Mouse (Mus musculus) heart, adult 2 months (tissue): ENCODE data around the gene Nyap1.

Experiments
- CTCF ChIP-seq: fragments of 200-600 bp; IDR thresholded peaks from 2 replicates; pipeline ENCODE4 v1.8.1; 2022; ENCODE audit warnings: antibody characterized with exemption, mild to moderate bottlenecking, moderate library complexity
- POLR2A ChIP-seq: fragments of 200-500 bp; IDR thresholded peaks from 2 replicates; pipeline ENCODE4 v1.6.1; 2011; ENCODE audit warnings: mild to moderate bottlenecking, low read depth, low read length, control low read depth; ENCODE audit not compliant: insufficient read depth

DNA sequence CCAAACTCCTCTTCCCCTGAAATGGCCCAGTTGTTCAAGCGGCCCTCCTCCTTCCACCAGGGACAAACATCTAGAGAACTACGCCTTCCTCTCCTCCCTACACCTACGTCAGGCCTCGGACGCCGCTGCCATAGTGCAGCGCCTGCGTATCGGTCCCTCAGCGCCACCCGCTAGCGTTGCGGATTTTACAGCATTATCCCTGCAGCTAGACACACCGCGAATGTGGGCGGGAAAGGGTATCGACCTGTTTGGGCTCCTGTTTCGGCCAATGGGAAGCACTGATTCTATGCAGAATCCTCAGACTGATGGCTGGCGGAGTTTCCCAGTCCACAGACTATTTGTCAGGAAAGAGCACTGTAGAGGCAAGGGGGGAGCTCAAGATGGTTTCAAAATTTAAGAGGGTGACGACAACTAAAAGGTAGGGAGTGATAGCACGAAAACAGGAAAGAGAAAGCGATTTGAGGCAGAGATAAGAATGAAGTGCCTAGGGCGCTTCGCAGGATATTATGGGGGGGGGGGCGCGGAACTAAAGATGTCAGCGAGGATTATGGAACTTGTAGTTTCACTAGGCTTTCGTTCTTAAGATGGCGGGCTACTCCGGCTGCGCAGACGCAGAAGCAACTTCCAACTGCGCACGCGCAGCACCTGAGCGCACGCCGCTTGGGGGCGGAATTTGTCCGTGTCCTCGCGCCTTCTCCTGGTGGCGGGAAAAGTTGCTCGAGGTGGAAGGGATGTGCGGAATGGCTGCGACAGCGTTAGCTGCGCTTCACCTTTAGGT, 45.9 kb upstream of the Nyap1 start, which contains the start of the genes Mepce and Zcwpw1:
- peak; percentile 77 for TF ChIP-seq POLR2A
- TF ChIP-seq CTCF = peak; percentile 83
